Mouse (Mus musculus): ENCODE results near the gene Hoxc13. TPM values are rescaled to one million over a fixed set of nuclear protein-coding genes. Genes with fewer than 3 reads are reported as not detected.

Hoxc13 gene
- total and polyA plus RNA-seq, 2 experiments from 2014 or later, result not detected

- TF ChIP-seq CTCF (IDR thresholded peaks at IDR 0.05; ENCODE audit: low read depth), result no peak
- peaks cover 95% of the 10 kb centered on the region for H3K27me3 ChIP-seq (ENCODE audit: insufficient read depth, low read length)
- H3K4me1 ChIP-seq (ENCODE audit: insufficient read depth, low read length), result no peaks in the 10 kb centered on the region
- no peak overlapping the region for H3K27ac ChIP-seq
- H3K9me3 ChIP-seq (ENCODE audit: low read length), result no peaks in the 10 kb centered on the region
- WGBS, result 4% methylated on average over 13 of the region's 13 CpGs
- H3K4me2 ChIP-seq (ENCODE audit: low read depth, low read length), result no peak overlapping the region
- no peak overlapping the region for H3K4me3 ChIP-seq (ENCODE audit: low read length)
- no peak for DNase-seq (ENCODE audit: low spot score)
- H3K36me3 ChIP-seq (ENCODE audit: insufficient read depth, low read length), result no peaks in the 10 kb centered on the region
- ATAC-seq, result no peak
- H3K9ac ChIP-seq (replicated peaks; ENCODE audit: low read length), result no peak overlapping the region
Measured at GRCm38 (mm10) chr15:102962492-102962891, 41.6 kb downstream of the Hoxc13 start.

- 3% methylated on average over 8 of the region's 8 CpGs for WGBS
- no peak for DNase-seq (ENCODE audit: low spot score)
- no peak for TF ChIP-seq CTCF (IDR thresholded peaks at IDR 0.05; ENCODE audit: low read depth)
- Histone ChIP-seq H3K4me3 (ENCODE audit: low read length) (no peak overlapping the region), H3K4me1 (ENCODE audit: insufficient read depth, low read length) (no peaks in the 10 kb centered on the region), H3K9me3 (ENCODE audit: low read length) (no peaks in the 10 kb centered on the region), H3K27ac (no peak overlapping the region), H3K36me3 (ENCODE audit: insufficient read depth, low read length) (no peaks in the 10 kb centered on the region), H3K27me3 (ENCODE audit: insufficient read depth, low read length) (peaks cover 93% of the 10 kb centered on the region), H3K4me2 (ENCODE audit: low read depth, low read length) (no peak overlapping the region), H3K9ac (replicated peaks; ENCODE audit: low read length) (no peak overlapping the region)
- no peak for ATAC-seq
Measured at GRCm38 (mm10) chr15:102963259-102963658, 42.4 kb downstream of the Hoxc13 start.

- 2% methylated on average over 28 of the region's 28 CpGs for WGBS
- TF ChIP-seq CTCF (IDR thresholded peaks at IDR 0.05; ENCODE audit: low read depth), result no peak
- ATAC-seq (no peak), DNase-seq (ENCODE audit: low spot score) (no peak)
- no peak overlapping the region for H3K4me2 ChIP-seq (ENCODE audit: low read depth, low read length)
- H3K9ac ChIP-seq (replicated peaks; ENCODE audit: low read length), result no peak overlapping the region
- H3K36me3 ChIP-seq (ENCODE audit: insufficient read depth, low read length), result no peaks in the 10 kb centered on the region
- H3K9me3 ChIP-seq (ENCODE audit: low read length), result no peaks in the 10 kb centered on the region
- H3K27me3 ChIP-seq (ENCODE audit: insufficient read depth, low read length), result peaks cover 93% of the 10 kb centered on the region
- H3K27ac ChIP-seq, result no peak overlapping the region
- no peak overlapping the region for H3K4me3 ChIP-seq (ENCODE audit: low read length)
- no peaks in the 10 kb centered on the region for H3K4me1 ChIP-seq (ENCODE audit: insufficient read depth, low read length)
Measured at GRCm38 (mm10) chr15:102963671-102964640, 43.1 kb downstream of the Hoxc13 start.

- Histone ChIP-seq H3K4me2 (ENCODE audit: low read depth, low read length) (no peak overlapping the region), H3K9me3 (ENCODE audit: low read length) (no peaks in the 10 kb centered on the region), H3K4me1 (ENCODE audit: insufficient read depth, low read length) (no peaks in the 10 kb centered on the region), H3K9ac (replicated peaks; ENCODE audit: low read length) (no peak overlapping the region), H3K27me3 (ENCODE audit: insufficient read depth, low read length) (peaks cover 96% of the 10 kb centered on the region), H3K27ac (no peak overlapping the region), H3K4me3 (ENCODE audit: low read length) (no peak overlapping the region), H3K36me3 (ENCODE audit: insufficient read depth, low read length) (no peaks in the 10 kb centered on the region)
- no peak for DNase-seq (ENCODE audit: low spot score)
- no peak for ATAC-seq
- WGBS, result 4% methylated on average over 26 of the region's 26 CpGs
- no peak for TF ChIP-seq CTCF (IDR thresholded peaks at IDR 0.05; ENCODE audit: low read depth)
Measured at GRCm38 (mm10) chr15:102965003-102965891, 44.3 kb downstream of the Hoxc13 start.

GRCm38 (mm10) chr15:102965892-102966775 lies 45.2 kb downstream of the Hoxc13 start:
- H3K9me3 ChIP-seq (ENCODE audit: low read length), result no peaks in the 10 kb centered on the region
- H3K27me3 ChIP-seq (ENCODE audit: insufficient read depth, low read length), result peaks cover 96% of the 10 kb centered on the region
- no peaks in the 10 kb centered on the region for H3K36me3 ChIP-seq (ENCODE audit: insufficient read depth, low read length)
- H3K27ac ChIP-seq, result no peak overlapping the region
- TF ChIP-seq CTCF (IDR thresholded peaks at IDR 0.05; ENCODE audit: low read depth), result peak; percentile 70
- ATAC-seq (peak; percentile 45; the same call in 1 of the 2 replicates), DNase-seq (ENCODE audit: low spot score) (peak; percentile 76)
- H3K4me1 ChIP-seq (ENCODE audit: insufficient read depth, low read length), result no peaks in the 10 kb centered on the region
- WGBS, result 2% methylated on average over 29 of the region's 30 CpGs
- H3K4me3 ChIP-seq (ENCODE audit: low read length), result no peak overlapping the region
- no peak overlapping the region for H3K9ac ChIP-seq (replicated peaks; ENCODE audit: low read length)
- no peak overlapping the region for H3K4me2 ChIP-seq (ENCODE audit: low read depth, low read length)

GRCm38 (mm10) chr15:102966776-102967311 lies 45.9 kb downstream of the Hoxc13 start, which contains the start of gene Hoxc10:
TSS of gene Hoxc10 (plus strand) at chr15:102966796.
- 3% methylated on average over 27 of the region's 27 CpGs for WGBS
- Histone ChIP-seq H3K36me3 (ENCODE audit: insufficient read depth, low read length) (no peaks in the 10 kb centered on the region), H3K9ac (replicated peaks; ENCODE audit: low read length) (no peak within 1 kb of the TSS), H3K4me1 (ENCODE audit: insufficient read depth, low read length) (no peaks in the 10 kb centered on the region), H3K27me3 (ENCODE audit: insufficient read depth, low read length) (peaks cover 96% of the 10 kb centered on the region), H3K4me2 (ENCODE audit: low read depth, low read length) (no peak within 1 kb of the TSS), H3K9me3 (ENCODE audit: low read length) (no peaks in the 10 kb centered on the region), H3K4me3 (ENCODE audit: low read length) (no peak within 1 kb of the TSS), H3K27ac (no peak within 1 kb of the TSS)
- no peak for TF ChIP-seq CTCF (IDR thresholded peaks at IDR 0.05; ENCODE audit: low read depth)
- ATAC-seq, result no peak
- DNase-seq (ENCODE audit: low spot score), result no peak

Measured in hindbrain, postnatal 0 days (tissue).